Mouse (Mus musculus) liver, adult 2 months (tissue): Measurements from ENCODE around the gene Irgm1. TPM values are rescaled to one million over a fixed set of nuclear protein-coding genes. Genes with fewer than 3 reads are reported as not detected.

Source experiments
- DNase-seq: peaks from one replicate; pipeline ENCODE4 v3.0.0-alpha.2; 2011; ENCODE audit warnings: low read depth, low spot score; ENCODE audit errors: extremely low read depth
- H3K27ac ChIP-seq: fragments of 200-500 bp; replicated peaks from 2 replicates; pipeline ENCODE4 v1.5.1; 2012; ENCODE audit warnings: low read depth, mild to moderate bottlenecking, control low read depth, inconsistent platforms, low read length; ENCODE audit not compliant: insufficient read depth
- H3K27me3 ChIP-seq: fragments of 200-500 bp; 2 replicates; pipeline ENCODE4 v1.6.1; 2012; ENCODE audit warnings: mild to moderate bottlenecking, moderate library complexity, low read length, inconsistent platforms; ENCODE audit not compliant: control insufficient read depth, insufficient read depth
- H3K36me3 ChIP-seq: fragments of 200-500 bp; 2 replicates; pipeline ENCODE4 v1.6.1; 2012; ENCODE audit warnings: low read length, inconsistent platforms; ENCODE audit not compliant: control insufficient read depth, insufficient read depth
- H3K4me1 ChIP-seq: fragments of 200-500 bp; 2 replicates; pipeline ENCODE4 v1.6.1; 2011; ENCODE audit warnings: low read length; ENCODE audit not compliant: control insufficient read depth, insufficient read depth
- H3K4me3 ChIP-seq: fragments of 200-500 bp; 2 replicates; pipeline ENCODE4 v1.5.1; 2011; ENCODE audit warnings: low read depth, mild to moderate bottlenecking, control low read depth, low read length, moderate library complexity; ENCODE audit not compliant: insufficient read depth
- H3K79me2 ChIP-seq: fragments of 200-500 bp; 2 replicates; pipeline ENCODE4 v1.6.1; 2012; ENCODE audit warnings: inconsistent platforms, mild to moderate bottlenecking, low read length, moderate library complexity; ENCODE audit not compliant: control insufficient read depth, insufficient read depth
- H3K9ac ChIP-seq: fragments of 200-500 bp; 2 replicates; pipeline ENCODE4 v1.6.1; 2012; ENCODE audit warnings: low read depth, mild to moderate bottlenecking, control low read depth, inconsistent platforms, low read length
- CTCF ChIP-seq: fragments of 200-500 bp; IDR thresholded peaks from 2 replicates; pipeline ENCODE4 v1.5.1; 2011; ENCODE audit warnings: low read depth, low read length, control low read depth
- POLR2A ChIP-seq: fragments of 200-500 bp; IDR thresholded peaks from 2 replicates; pipeline ENCODE4 v1.6.1; 2011; ENCODE audit warnings: low read length, control low read depth; ENCODE audit not compliant: insufficient read depth; ENCODE audit errors: extremely low read depth
- WGBS: fragments of 180-500 bp; shearing (Covaris S2); methylation state at CpG from one replicate; pipeline ENCODE4 v1.1.7; 2018; 5-methylcytosine and 5-hydroxymethylcytosine counted together
- polyA plus RNA-seq: library from polyadenylated mRNA; depleted of rRNA; stranded (reverse); fragments of >200 nt; gene quantifications from 2 replicates; pipeline ENCODE4 v1.2.3, GENCODE M21; 2012
- total RNA-seq: library from RNA; depleted of rRNA; stranded (reverse); fragments of >200 nt; gene quantifications from 2 replicates; pipeline ENCODE4 v1.2.3, GENCODE M21; 2014

Irgm1 gene
- total and polyA plus RNA-seq, 2 experiments: 33.3 to 48.4 TPM

DNA sequence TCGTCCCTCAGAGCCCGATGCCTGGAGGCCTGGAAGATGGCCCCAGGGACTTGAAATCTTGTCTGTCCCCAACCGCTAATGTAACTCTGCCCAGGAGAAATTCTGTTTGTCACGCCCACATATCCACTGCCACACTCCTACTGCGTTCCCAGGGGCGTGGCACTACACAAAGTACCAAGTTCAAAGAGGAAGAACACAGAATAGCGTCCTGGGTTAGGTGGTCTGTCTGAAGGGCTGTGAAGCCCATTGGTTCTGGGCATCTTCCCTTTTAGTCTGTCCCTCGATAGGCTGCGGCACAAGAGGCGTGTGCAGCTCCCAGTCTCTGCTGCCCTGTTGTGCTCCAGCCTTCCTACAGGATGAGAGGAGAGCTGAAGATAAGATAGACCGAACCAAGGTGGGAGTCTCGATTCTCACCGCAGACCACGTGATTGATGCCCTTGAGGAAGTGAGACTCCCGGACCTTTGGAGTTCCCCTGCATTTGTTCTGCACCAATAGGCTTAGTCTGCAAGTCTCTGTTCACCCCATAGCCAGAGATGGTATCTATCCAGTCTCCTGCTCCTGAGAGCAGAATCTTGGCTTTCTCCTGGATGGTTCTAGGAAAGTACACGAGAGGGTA lies 33.2 kb downstream of the Irgm1 start:
- Histone ChIP-seq H3K27ac (peak overlapping the region; percentile 85), H3K9ac (peak overlapping the region; percentile 95), H3K79me2 (no peaks in the 10 kb centered on the region), H3K4me1 (peaks cover 16% of the 10 kb centered on the region), H3K4me3 (peak overlapping the region; percentile 91), H3K27me3 (no peaks in the 10 kb centered on the region), H3K36me3 (no peaks in the 10 kb centered on the region)
- DNase-seq: peak; percentile 83
- WGBS: 6% methylated on average over 16 of the region's 16 CpGs
- no peak for TF ChIP-seq CTCF
- TF ChIP-seq POLR2A: no peak

DNA sequence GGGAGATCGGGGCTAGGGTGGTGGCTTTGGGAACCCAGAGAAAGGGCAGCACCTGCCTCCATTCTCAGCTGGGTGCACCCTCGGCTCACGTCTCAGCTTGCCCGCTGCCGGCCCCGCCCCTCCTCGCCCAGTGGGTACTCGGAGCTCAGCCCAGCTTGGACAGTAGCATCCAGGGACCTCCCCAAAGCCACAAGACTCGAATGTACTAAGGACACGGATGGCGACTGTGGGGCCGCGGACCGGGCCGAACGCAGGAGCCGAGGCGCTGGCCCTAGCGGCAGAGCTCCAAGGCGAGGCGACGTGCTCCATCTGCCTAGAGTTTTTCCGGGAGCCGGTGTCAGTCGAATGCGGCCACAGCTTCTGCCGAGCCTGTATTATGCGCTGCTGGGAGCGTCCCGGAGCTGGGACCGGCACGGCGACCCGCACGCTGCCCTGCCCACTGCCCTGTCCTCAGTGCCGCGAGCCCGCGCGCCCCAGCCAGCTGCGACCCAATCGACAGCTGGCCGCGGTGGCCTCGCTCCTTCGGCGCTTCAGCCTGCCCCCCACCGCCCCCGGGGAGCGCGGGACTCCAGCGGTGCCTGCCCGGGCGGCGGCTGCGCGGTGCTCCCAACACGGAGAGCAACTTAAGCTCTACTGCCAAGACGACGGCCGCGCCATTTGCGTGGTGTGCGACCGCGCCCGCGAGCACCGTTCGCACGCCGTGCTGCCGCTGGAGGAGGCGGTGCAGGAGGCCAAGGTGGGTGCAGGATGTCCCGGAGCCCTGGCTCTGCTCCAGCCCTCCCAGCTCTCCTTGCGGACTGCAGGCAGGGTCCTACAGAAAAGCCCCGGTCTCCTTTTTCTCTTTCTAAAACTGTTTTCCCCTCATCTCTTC lies 33.9 kb downstream of the Irgm1 start:
- TF ChIP-seq CTCF (no peak), POLR2A (0 out of 2 replicates have a peak, but pooled peaks have one; percentile 33)
- H3K4me1 ChIP-seq: peaks cover 16% of the 10 kb centered on the region
- peak overlapping the region; percentile 85 for H3K27ac ChIP-seq
- H3K27me3 ChIP-seq: no peaks in the 10 kb centered on the region
- no peaks in the 10 kb centered on the region for H3K36me3 ChIP-seq
- H3K9ac ChIP-seq: peak overlapping the region; percentile 95
- WGBS: under 1% methylated on average over 73 of the region's 77 CpGs
- peak overlapping the region; percentile 91 for H3K4me3 ChIP-seq
- no peak for DNase-seq
- H3K79me2 ChIP-seq: no peaks in the 10 kb centered on the region

DNA sequence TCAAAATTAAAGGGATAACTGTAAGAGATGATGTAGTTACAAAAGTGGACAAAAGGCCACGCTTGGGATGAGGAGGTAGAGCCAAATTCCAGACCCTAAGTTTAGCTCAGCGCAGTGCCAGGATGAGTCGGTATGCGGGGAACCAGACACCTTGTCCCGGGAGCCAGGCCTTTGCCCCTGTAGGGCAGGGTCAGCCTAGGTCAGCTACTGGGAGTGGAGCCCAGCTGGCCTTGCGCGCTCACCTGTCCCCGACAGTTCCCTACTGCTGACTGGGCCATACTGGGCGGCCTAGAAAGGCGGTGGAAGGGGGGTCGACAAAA lies 34.5 kb downstream of the Irgm1 start:
- peak overlapping the region; percentile 95 for H3K9ac ChIP-seq
- 13% methylated on average over 11 of the region's 11 CpGs for WGBS
- no peaks in the 10 kb centered on the region for H3K36me3 ChIP-seq
- peak; percentile 88 for DNase-seq
- peaks cover 16% of the 10 kb centered on the region for H3K4me1 ChIP-seq
- peak overlapping the region; percentile 85 for H3K27ac ChIP-seq
- H3K27me3 ChIP-seq: no peaks in the 10 kb centered on the region
- no peaks in the 10 kb centered on the region for H3K79me2 ChIP-seq
- H3K4me3 ChIP-seq: peak overlapping the region; percentile 91
- TF ChIP-seq CTCF (no peak), POLR2A (no peak)

DNA sequence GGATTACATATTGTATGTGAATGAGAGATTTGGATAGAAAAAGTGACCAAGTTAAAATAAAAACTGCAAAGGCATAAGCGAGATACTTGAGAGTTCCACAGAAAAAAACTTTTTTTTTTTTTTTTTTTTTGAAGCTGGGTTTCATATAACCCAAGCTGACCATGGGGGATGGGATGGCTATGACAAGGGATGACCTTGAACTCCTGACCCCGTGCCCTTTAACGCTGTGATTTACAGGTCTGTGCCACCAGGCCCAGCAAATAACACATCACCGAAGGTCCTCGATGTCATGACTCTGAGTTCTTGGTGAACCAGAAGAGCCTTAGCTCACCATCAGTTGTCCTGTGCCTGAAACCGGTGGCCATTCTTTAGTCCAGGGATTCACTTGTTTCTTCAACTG lies 35.6 kb downstream of the Irgm1 start:
- DNase-seq: no peak
- H3K27ac ChIP-seq: 0 out of 2 replicates have a peak overlapping the region, but pooled peaks have one; percentile 9
- no peak overlapping the region for H3K9ac ChIP-seq
- no peak overlapping the region for H3K4me3 ChIP-seq
- H3K27me3 ChIP-seq: no peaks in the 10 kb centered on the region
- H3K4me1 ChIP-seq: peaks cover 16% of the 10 kb centered on the region
- H3K36me3 ChIP-seq: no peaks in the 10 kb centered on the region
- 53% methylated on average over 6 of the region's 6 CpGs for WGBS
- no peaks in the 10 kb centered on the region for H3K79me2 ChIP-seq
- no peak for TF ChIP-seq POLR2A
- no peak for TF ChIP-seq CTCF

DNA sequence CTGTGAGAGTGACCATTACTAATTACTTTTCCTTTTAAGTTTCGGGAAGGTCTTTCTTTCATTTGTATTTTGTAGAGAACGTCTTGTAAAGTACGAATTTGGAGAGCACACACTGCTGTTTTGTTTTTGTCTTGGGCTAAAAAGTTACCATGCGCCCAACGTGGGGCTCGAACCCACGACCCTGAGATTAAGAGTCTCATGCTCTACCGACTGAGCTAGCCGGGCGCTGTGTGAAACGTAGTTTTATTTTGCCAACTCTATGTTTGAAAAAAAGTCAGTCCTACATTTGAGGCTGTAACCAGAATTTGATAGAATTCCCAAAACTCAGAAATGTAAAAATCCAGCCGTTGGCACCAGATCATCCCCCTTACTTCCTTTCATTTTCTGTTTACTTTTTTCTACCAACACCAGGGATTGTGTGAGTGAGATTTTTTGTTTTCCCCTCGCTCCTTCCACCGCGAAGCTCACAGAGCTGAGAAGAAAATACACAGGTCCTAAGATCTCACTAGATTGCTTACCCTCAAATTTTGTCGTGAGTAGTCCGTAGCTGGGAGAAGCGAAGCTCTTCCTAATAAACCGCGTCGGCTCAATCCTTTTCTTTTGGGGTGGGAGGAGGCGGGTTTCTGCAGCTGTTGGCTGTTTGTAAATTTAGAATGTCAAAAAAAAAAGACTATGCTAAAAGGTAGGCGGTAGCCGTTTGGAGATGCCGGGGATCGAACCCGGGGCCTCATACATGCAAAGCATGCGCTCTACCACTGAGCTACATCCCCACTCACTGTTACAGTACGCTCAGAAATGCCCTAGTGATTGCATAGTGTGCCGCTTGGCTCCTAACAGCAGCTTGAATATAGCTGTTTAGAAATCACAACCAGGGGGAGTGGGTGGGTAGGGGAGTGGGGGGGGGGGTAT lies 37.5 kb downstream of the Irgm1 start:
- no peak for TF ChIP-seq CTCF
- TF ChIP-seq POLR2A: no peak
- no peaks in the 10 kb centered on the region for H3K79me2 ChIP-seq
- H3K4me3 ChIP-seq: peak overlapping the region; percentile 77
- H3K27me3 ChIP-seq: no peaks in the 10 kb centered on the region
- H3K9ac ChIP-seq: peak overlapping the region; percentile 85
- H3K4me1 ChIP-seq: peaks cover 12% of the 10 kb centered on the region
- H3K27ac ChIP-seq: peak overlapping the region; percentile 84
- no peaks in the 10 kb centered on the region for H3K36me3 ChIP-seq
- peak; percentile 85 for DNase-seq
- under 1% methylated on average over 30 of the region's 30 CpGs for WGBS
